Mouse (Mus musculus): ENCODE data around the gene Zbtb32. TPM values are rescaled to one million over a fixed set of nuclear protein-coding genes. Genes with fewer than 3 reads are reported as not detected.

The Zbtb32 gene
- polyA plus RNA-seq, 1 experiment from 2014 or later: 0.23 TPM

DNA sequence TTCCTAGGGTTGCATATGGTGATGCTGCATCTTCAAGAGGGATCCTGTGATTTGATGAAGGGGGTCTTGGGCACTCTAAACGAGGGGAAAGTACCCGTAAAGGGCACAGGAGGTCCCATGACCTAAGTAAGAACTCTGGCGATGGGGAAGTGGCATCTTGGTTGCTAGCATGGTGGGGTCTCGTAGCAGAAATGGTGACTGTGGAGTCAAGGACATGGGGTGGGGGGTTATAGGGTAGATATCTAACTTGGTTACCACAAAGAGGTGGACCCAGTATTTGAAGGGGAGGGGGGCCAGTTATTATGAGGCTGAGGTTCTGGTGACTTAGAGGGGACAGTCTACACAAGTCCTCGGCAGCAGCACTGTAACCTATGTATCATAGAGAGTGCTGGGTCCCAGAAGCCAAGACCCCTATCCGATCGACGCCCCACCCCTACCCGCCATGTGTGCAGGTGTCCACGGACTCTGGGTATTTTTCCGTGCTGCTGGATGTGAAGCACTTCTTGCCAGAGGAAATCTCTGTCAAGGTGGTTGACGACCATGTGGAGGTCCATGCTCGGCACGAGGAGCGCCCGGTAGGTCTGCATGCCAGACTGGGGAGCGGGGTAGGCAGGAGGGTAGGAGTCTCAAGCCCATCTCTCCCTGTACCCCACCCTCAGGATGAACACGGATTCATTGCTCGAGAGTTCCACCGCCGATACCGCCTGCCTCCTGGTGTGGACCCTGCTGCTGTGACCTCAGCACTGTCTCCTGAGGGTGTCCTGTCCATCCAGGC, 44.7 kb downstream of the Zbtb32 start:
- Histone ChIP-seq H3K4me1 (replicated peaks; ENCODE audit: control insufficient read depth, insufficient read depth, low read length) (peaks cover 29% of the 10 kb centered on the region), H3K36me3 (ENCODE audit: control insufficient read depth, insufficient read depth) (0 out of 2 replicates have a peak, but pooled peaks cover 15% of the 10 kb centered on the region), H3K9ac (replicated peaks; ENCODE audit: low read depth, low read length) (no peak overlapping the region), H3K27ac (ENCODE audit: low read length) (no peak overlapping the region), H3K9me3 (ENCODE audit: control insufficient read depth, low read length) (no peaks in the 10 kb centered on the region), H3K27me3 (replicated peaks; ENCODE audit: control insufficient read depth, insufficient read depth, low read length) (no peaks in the 10 kb centered on the region), H3K4me3 (replicated peaks; ENCODE audit: low read length) (no peak overlapping the region), H3K4me2 (ENCODE audit: low read length) (peak overlapping the region; percentile 96; the same call in 1 of the 2 replicates)
- 85% methylated on average over 22 of the region's 22 CpGs for WGBS
- ATAC-seq: no peak

DNA sequence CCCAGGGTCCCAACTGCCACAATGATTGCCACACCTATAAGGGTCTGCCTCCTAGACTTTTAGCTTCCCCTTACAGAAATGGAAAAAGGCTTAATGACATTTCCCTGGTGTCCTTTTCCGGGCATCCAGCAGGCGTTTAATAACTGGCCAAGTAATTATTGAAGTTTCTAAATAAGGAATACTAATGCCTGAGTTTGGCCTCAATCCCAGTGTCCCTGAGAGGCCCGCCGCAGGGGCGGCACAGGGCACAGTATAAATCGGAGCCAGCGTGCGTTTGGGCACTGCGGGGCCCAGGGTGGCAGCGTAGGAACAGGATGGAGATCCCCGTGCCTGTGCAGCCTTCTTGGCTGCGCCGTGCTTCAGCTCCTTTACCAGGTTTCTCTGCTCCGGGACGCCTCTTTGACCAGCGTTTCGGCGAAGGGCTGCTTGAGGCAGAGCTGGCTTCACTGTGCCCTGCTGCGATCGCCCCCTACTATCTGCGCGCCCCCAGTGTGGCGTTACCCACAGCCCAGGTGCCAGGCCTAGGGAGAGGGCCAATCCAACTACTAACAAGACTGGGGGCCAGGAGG, 45.6 kb downstream of the Zbtb32 start:
- H3K27me3 ChIP-seq (replicated peaks; ENCODE audit: control insufficient read depth, insufficient read depth, low read length): no peaks in the 10 kb centered on the region
- peak overlapping the region; percentile 59 for H3K9ac ChIP-seq (replicated peaks; ENCODE audit: low read depth, low read length)
- H3K36me3 ChIP-seq (ENCODE audit: control insufficient read depth, insufficient read depth): peaks cover 19% of the 10 kb centered on the region; the same call in 1 of the 2 replicates
- H3K27ac ChIP-seq (ENCODE audit: low read length): peak overlapping the region; percentile 99
- no peaks in the 10 kb centered on the region for H3K9me3 ChIP-seq (ENCODE audit: control insufficient read depth, low read length)
- H3K4me1 ChIP-seq (replicated peaks; ENCODE audit: control insufficient read depth, insufficient read depth, low read length): peaks cover 20% of the 10 kb centered on the region
- peak overlapping the region; percentile 75 for H3K4me3 ChIP-seq (replicated peaks; ENCODE audit: low read length)
- no peak for ATAC-seq
- H3K4me2 ChIP-seq (ENCODE audit: low read length): peak overlapping the region; percentile 96
- 1% methylated on average over 23 of the region's 23 CpGs for WGBS

GRCm38 (mm10) chr7:30552102-30553020, 46.3 kb downstream of the Zbtb32 start, which contains the start of the genes Hspb6 and Proser3:
Hspb6 (plus strand) TSS chr7:30552178.
Proser3 (minus strand) TSS chr7:30552299.
- Histone ChIP-seq H3K4me2 (ENCODE audit: low read length) (peak within 1 kb of the TSS; percentile 96), H3K27ac (ENCODE audit: low read length) (peak within 1 kb of the TSS; percentile 99), H3K9me3 (ENCODE audit: control insufficient read depth, low read length) (no peaks in the 10 kb centered on the region), H3K9ac (replicated peaks; ENCODE audit: low read depth, low read length) (peak within 1 kb of the TSS; percentile 74), H3K27me3 (replicated peaks; ENCODE audit: control insufficient read depth, insufficient read depth, low read length) (no peaks in the 10 kb centered on the region), H3K4me3 (replicated peaks; ENCODE audit: low read length) (peak within 1 kb of the TSS; percentile 75), H3K4me1 (replicated peaks; ENCODE audit: control insufficient read depth, insufficient read depth, low read length) (peaks cover 16% of the 10 kb centered on the region), H3K36me3 (ENCODE audit: control insufficient read depth, insufficient read depth) (peaks cover 16% of the 10 kb centered on the region; the same call in 1 of the 2 replicates)
- WGBS: under 1% methylated on average over 44 of the region's 44 CpGs
- ATAC-seq: peak; percentile 96

DNA sequence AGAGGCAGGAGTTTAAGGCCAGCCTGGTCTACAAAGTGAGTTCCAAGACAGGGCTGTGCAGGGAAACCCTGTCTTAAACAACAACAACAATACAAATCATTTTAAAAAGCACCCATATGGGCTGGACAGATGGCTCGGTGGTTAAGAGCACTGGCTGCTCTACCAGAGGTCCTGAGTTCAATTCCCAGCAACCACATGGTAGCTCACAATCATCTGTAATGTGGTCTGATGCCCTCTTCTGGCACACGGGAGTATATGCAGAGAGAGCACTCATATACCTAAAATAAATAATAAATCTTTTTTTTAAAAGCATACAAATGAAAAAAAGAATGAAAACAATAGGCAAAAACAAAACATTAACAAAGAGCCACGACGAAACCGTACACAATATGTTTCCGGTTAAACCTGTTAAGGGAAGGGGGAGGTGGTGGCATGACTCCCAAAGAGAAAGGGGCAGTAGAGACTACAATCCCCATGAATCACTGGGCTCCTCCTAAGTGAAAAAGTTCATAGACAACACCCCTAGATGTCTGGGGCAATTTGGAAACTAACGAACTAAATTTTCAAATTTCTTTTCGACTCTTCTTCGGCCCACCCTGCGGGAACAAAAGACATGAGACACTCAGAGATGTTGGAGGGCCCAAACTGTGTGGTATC, 47.1 kb downstream of the Zbtb32 start:
- Histone ChIP-seq H3K27ac (ENCODE audit: low read length) (peak overlapping the region; percentile 99), H3K36me3 (ENCODE audit: control insufficient read depth, insufficient read depth) (peaks cover 11% of the 10 kb centered on the region; the same call in 1 of the 2 replicates), H3K9ac (replicated peaks; ENCODE audit: low read depth, low read length) (peak overlapping the region; percentile 74), H3K4me1 (replicated peaks; ENCODE audit: control insufficient read depth, insufficient read depth, low read length) (peaks cover 16% of the 10 kb centered on the region), H3K9me3 (ENCODE audit: control insufficient read depth, low read length) (no peaks in the 10 kb centered on the region), H3K4me2 (ENCODE audit: low read length) (peak overlapping the region; percentile 48), H3K4me3 (replicated peaks; ENCODE audit: low read length) (peak overlapping the region; percentile 75), H3K27me3 (replicated peaks; ENCODE audit: control insufficient read depth, insufficient read depth, low read length) (no peaks in the 10 kb centered on the region)
- peak; percentile 70 for ATAC-seq
- 3% methylated on average over 10 of the region's 10 CpGs for WGBS

DNA sequence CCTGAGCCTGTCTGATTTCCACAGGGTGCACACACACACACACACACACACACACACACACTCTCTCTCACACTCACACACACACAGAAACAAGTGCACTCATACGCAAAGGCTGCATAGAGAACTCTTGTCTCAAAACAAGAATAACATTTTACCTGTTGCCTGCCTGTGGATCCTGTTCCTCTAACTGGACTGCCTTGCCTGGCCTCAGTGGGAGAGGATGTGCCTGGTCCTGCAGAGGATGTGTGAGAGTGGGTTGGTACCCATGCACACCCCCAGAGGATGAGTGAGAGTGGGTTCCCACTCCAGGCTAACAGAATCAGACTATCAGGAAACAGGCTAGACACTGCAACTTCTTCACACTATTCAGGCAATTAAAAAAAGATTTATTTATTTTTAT, 48.1 kb downstream of the Zbtb32 start:
- Histone ChIP-seq H3K36me3 (ENCODE audit: control insufficient read depth, insufficient read depth) (peaks cover 9% of the 10 kb centered on the region), H3K9me3 (ENCODE audit: control insufficient read depth, low read length) (no peaks in the 10 kb centered on the region), H3K4me1 (replicated peaks; ENCODE audit: control insufficient read depth, insufficient read depth, low read length) (peaks cover 16% of the 10 kb centered on the region), H3K4me2 (ENCODE audit: low read length) (no peak overlapping the region), H3K4me3 (replicated peaks; ENCODE audit: low read length) (no peak overlapping the region), H3K27ac (ENCODE audit: low read length) (no peak overlapping the region), H3K9ac (replicated peaks; ENCODE audit: low read depth, low read length) (no peak overlapping the region), H3K27me3 (replicated peaks; ENCODE audit: control insufficient read depth, insufficient read depth, low read length) (no peaks in the 10 kb centered on the region)
- WGBS: 100% methylated on average over 1 of the region's 1 CpGs
- ATAC-seq: no peak

- Histone ChIP-seq H3K4me3 (replicated peaks; ENCODE audit: low read length) (no peak overlapping the region), H3K4me2 (ENCODE audit: low read length) (no peak overlapping the region), H3K27me3 (replicated peaks; ENCODE audit: control insufficient read depth, insufficient read depth, low read length) (no peaks in the 10 kb centered on the region), H3K36me3 (ENCODE audit: control insufficient read depth, insufficient read depth) (peaks cover 7% of the 10 kb centered on the region), H3K4me1 (replicated peaks; ENCODE audit: control insufficient read depth, insufficient read depth, low read length) (peaks cover 16% of the 10 kb centered on the region), H3K9ac (replicated peaks; ENCODE audit: low read depth, low read length) (no peak overlapping the region), H3K27ac (ENCODE audit: low read length) (no peak overlapping the region), H3K9me3 (ENCODE audit: control insufficient read depth, low read length) (no peaks in the 10 kb centered on the region)
- whole genome bisulfite sequencing: 94% methylated on average over 2 of the region's 2 CpGs
- ATAC-seq: no peak
These were observed 48.8 kb downstream of the Zbtb32 start for GRCm38 (mm10) chr7:30549880-30550279.

DNA sequence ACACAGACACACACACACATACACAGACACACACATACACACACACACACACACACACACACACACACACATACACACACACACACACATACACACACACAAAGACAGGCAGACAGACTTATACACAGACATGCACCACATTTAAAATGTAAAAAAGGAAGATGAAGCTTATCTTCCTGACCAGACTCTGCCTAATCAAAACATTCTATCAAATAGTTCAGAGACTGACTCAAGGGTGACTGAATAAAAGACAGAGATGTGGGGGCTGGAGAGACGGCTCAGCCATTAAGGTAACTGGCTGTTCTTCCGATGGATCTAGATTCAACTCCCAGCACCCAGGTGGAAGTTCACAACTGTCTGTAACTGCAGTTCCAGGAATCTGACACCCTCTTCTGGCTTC, 54.4 kb downstream of the Zbtb32 start:
- H3K9ac ChIP-seq (replicated peaks; ENCODE audit: low read depth, low read length): no peak overlapping the region
- no peaks in the 10 kb centered on the region for H3K27me3 ChIP-seq (replicated peaks; ENCODE audit: control insufficient read depth, insufficient read depth, low read length)
- ATAC-seq: no peak
- peaks cover 12% of the 10 kb centered on the region for H3K36me3 ChIP-seq (ENCODE audit: control insufficient read depth, insufficient read depth)
- no peak overlapping the region for H3K4me2 ChIP-seq (ENCODE audit: low read length)
- H3K4me1 ChIP-seq (replicated peaks; ENCODE audit: control insufficient read depth, insufficient read depth, low read length): no peaks in the 10 kb centered on the region
- 93% methylated on average over 2 of the region's 2 CpGs for WGBS
- no peak overlapping the region for H3K27ac ChIP-seq (ENCODE audit: low read length)
- H3K9me3 ChIP-seq (ENCODE audit: control insufficient read depth, low read length): no peaks in the 10 kb centered on the region
- no peak overlapping the region for H3K4me3 ChIP-seq (replicated peaks; ENCODE audit: low read length)

- H3K4me2 ChIP-seq (ENCODE audit: low read length): no peak overlapping the region
- no peak overlapping the region for H3K27ac ChIP-seq (ENCODE audit: low read length)
- no peaks in the 10 kb centered on the region for H3K9me3 ChIP-seq (ENCODE audit: control insufficient read depth, low read length)
- no peak overlapping the region for H3K9ac ChIP-seq (replicated peaks; ENCODE audit: low read depth, low read length)
- no peaks in the 10 kb centered on the region for H3K27me3 ChIP-seq (replicated peaks; ENCODE audit: control insufficient read depth, insufficient read depth, low read length)
- no peak for ATAC-seq
- H3K36me3 ChIP-seq (ENCODE audit: control insufficient read depth, insufficient read depth): peaks cover 11% of the 10 kb centered on the region
- 93% methylated on average over 7 of the region's 7 CpGs for WGBS
- H3K4me1 ChIP-seq (replicated peaks; ENCODE audit: control insufficient read depth, insufficient read depth, low read length): peaks cover 5% of the 10 kb centered on the region
- no peak overlapping the region for H3K4me3 ChIP-seq (replicated peaks; ENCODE audit: low read length)
These were observed 58.1 kb downstream of the Zbtb32 start for GRCm38 (mm10) chr7:30540572-30540971.

Measured in forebrain, embryonic 16.5 days (tissue).